Mouse (Mus musculus) CH12.LX (cell line): ENCODE data around the gene Rhobtb1. TPM values are rescaled to one million over a fixed set of nuclear protein-coding genes. Genes with fewer than 3 reads are reported as not detected.

Source experiments
- DNase-seq: peaks from one replicate; pipeline ENCODE4 v3.0.0-alpha.2; 2013; ENCODE audit errors: extremely low read depth
- H3K27ac ChIP-seq: 2 replicates; pipeline ENCODE4 v1.5.1; 2012; ENCODE audit warnings: low read depth, mild to moderate bottlenecking, control low read depth, moderate library complexity; ENCODE audit not compliant: insufficient read depth
- H3K27me3 ChIP-seq: replicated peaks from 2 replicates; pipeline ENCODE3; 2012; ENCODE audit warnings: inconsistent platforms
- H3K36me3 ChIP-seq, 2 experiments: replicated peaks in 1 of 2; 2 replicates each; pipeline versions ENCODE3 to v1.6.1; 2012; ENCODE audit warnings: inconsistent platforms in 1 of 2, low read length in 1 of 2, mild to moderate bottlenecking in 1 of 2, mixed read lengths in 1 of 2, moderate library complexity in 1 of 2; ENCODE audit not compliant: control insufficient read depth in 1 of 2, insufficient read depth in 1 of 2
- H3K4me1 ChIP-seq, 2 experiments: 2 replicates each; pipeline ENCODE4 v1.6.1; 2012; ENCODE audit warnings: inconsistent platforms in 1 of 2, moderate library complexity in 1 of 2; ENCODE audit not compliant: insufficient read depth in 2 of 2, control insufficient read depth in 1 of 2
- H3K4me2 ChIP-seq: 2 replicates; pipeline ENCODE4 v1.6.1; 2012; ENCODE audit warnings: low read depth, mild to moderate bottlenecking, control low read depth; ENCODE audit not compliant: poor library complexity, insufficient read depth, severe bottlenecking
- H3K4me3 ChIP-seq, 3 experiments: fragments of 150-350 bp in 1 of 3; sonication (generic) in 1 of 3; replicated peaks in 1 of 3; 2 replicates each; pipeline versions ENCODE3 to v1.5.1; 2011 to 2012; ENCODE audit warnings: low read depth in 2 of 3, low read length in 2 of 3, mild to moderate bottlenecking in 2 of 3, moderate library complexity in 2 of 3, control low read depth in 1 of 3, improper control_type of control experiment in 1 of 3, inconsistent platforms in 1 of 3, mixed read lengths in 1 of 3; ENCODE audit not compliant: poor library complexity in 1 of 3
- H3K79me2 ChIP-seq: replicated peaks from 2 replicates; pipeline ENCODE4 v1.6.1; 2012; ENCODE audit warnings: mild to moderate bottlenecking, moderate library complexity; ENCODE audit not compliant: control insufficient read depth, poor library complexity, insufficient read depth, severe bottlenecking; ENCODE audit errors: extremely low read depth
- H3K9ac ChIP-seq: 2 replicates; pipeline ENCODE4 v1.6.1; 2012; ENCODE audit warnings: low read depth, mild to moderate bottlenecking, control low read depth, moderate library complexity; ENCODE audit not compliant: insufficient read depth
- H3K9me3 ChIP-seq: replicated peaks from 2 replicates; pipeline ENCODE3; 2012; ENCODE audit warnings: low read length, inconsistent platforms, mixed read lengths
- CHD1 ChIP-seq: IDR thresholded peaks from 2 replicates; pipeline ENCODE4 v1.6.1; 2012; ENCODE audit warnings: low read depth, low read length, improper control_type of control experiment, inconsistent platforms
- CHD2 ChIP-seq: IDR thresholded peaks from 2 replicates; pipeline ENCODE4 v1.6.1; 2011; ENCODE audit warnings: low read length, improper control_type of control experiment
- ELF1 ChIP-seq: IDR thresholded peaks from 2 replicates; pipeline ENCODE4 v1.6.1; 2014; ENCODE audit warnings: low read depth, mild to moderate bottlenecking, inconsistent platforms, low read length, improper control_type of control experiment
- EP300 ChIP-seq: IDR thresholded peaks from 2 replicates; pipeline ENCODE4 v1.6.1; 2011; ENCODE audit warnings: low read length, improper control_type of control experiment
- MAFK ChIP-seq: IDR thresholded peaks from 2 replicates; pipeline ENCODE4 v1.6.1; 2011; ENCODE audit warnings: low read length, improper control_type of control experiment; ENCODE audit not compliant: insufficient replicate concordance
- MAX ChIP-seq: IDR thresholded peaks from 2 replicates; pipeline ENCODE4 v1.6.1; 2011; ENCODE audit warnings: low read length, improper control_type of control experiment
- MEF2A ChIP-seq: IDR thresholded peaks from 2 replicates; pipeline ENCODE4 v1.6.1; 2014; ENCODE audit warnings: low read depth, mild to moderate bottlenecking, inconsistent platforms, low read length, improper control_type of control experiment, borderline replicate concordance
- PAX5 ChIP-seq: IDR thresholded peaks from 2 replicates; pipeline ENCODE4 v1.6.1; 2012; ENCODE audit warnings: low read length, inconsistent platforms, mixed read lengths
- TCF12 ChIP-seq: IDR thresholded peaks from 2 replicates; pipeline ENCODE4 v1.6.1; 2014; ENCODE audit warnings: low read depth, mild to moderate bottlenecking, inconsistent platforms, low read length, improper control_type of control experiment
- UBTF ChIP-seq: IDR thresholded peaks from 2 replicates; pipeline ENCODE4 v1.6.1; 2012; ENCODE audit warnings: low read depth, mild to moderate bottlenecking, inconsistent platforms, low read length, improper control_type of control experiment, moderate library complexity
- USF1 ChIP-seq: IDR thresholded peaks from 2 replicates; pipeline ENCODE4 v1.6.1; 2014; ENCODE audit warnings: low read depth, mild to moderate bottlenecking, inconsistent platforms, low read length, improper control_type of control experiment
- ZC3H11A ChIP-seq: IDR thresholded peaks from 2 replicates; pipeline ENCODE4 v1.6.1; 2012; ENCODE audit warnings: low read depth, mild to moderate bottlenecking, inconsistent platforms, low read length, improper control_type of control experiment
- ZMIZ1 ChIP-seq: IDR thresholded peaks from 2 replicates; pipeline ENCODE4 v1.6.1; 2012; ENCODE audit warnings: low read depth, mild to moderate bottlenecking, inconsistent platforms, low read length, improper control_type of control experiment
- dilution Hi-C: fragments of 300-500 bp; cut with MboI; formaldehyde crosslinking; loops from 2 replicates; pipeline ENCODE4 v1.14.3; 2020; ENCODE audit warnings: low sequenced_read_pairs; ENCODE audit not compliant: extremely low pct_unique_long_range_greater_than_20kb, extremely low pct_ligation_motif_present
- in situ Hi-C: fragments of 300-500 bp; cut with MboI; formaldehyde crosslinking; loops from 3 replicates; pipeline ENCODE4 v1.14.3; 2019; ENCODE audit warnings: low sequenced_read_pairs, low pct_ligation_motif_present, low pct_unique_long_range_greater_than_20kb, mixed read lengths
- polyA plus RNA-seq: library from polyadenylated mRNA; unstranded; fragments of >175 nt; gene quantifications from 2 replicates; pipeline ENCODE4 v1.2.1, GENCODE M21; 2012; ENCODE audit warnings: low read depth; ENCODE audit not compliant: insufficient read length
- total RNA-seq, 2 experiments: library from RNA; depleted of rRNA; stranded (reverse); fragments of 300-350 nt in 1 of 2; fragments of >200 nt in 1 of 2; gene quantifications; 2 replicates each; pipeline ENCODE4 v1.2.3; 2012 to 2014

Rhobtb1 gene
- total and polyA plus RNA-seq, 3 experiments, result 3.1 to 12.2 (median 3.4) TPM

DNA sequence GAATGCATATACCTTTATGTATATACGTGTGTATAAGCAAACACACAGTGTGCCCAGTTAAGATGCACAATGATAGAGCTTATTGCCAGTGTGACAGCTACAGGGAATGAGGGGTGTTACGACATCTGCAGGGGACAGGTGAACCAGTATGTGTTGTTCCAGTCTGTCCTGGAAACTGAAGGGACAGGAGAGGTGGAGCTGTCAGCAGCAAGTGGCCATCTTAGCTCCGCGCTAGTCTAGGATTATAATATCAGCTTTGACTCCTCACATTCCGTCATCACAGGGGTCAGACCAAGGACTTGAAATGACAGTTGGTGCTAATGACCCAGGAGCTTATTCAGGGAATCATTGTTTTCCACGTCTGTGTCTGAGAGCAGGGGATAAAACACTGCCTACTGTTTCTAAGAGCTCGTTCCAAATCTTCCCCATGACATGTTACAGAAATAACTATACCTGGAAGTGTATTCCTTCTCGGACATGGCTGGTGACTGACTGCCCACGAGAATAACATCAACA lies 125.7 kb downstream of the Rhobtb1 start:
- no peak for DNase-seq
- in situ Hi-C loops, result no loop called here
- H3K36me3 ChIP-seq, result peaks cover 34 to 58% of the 10 kb centered on the region in 2 experiments
- dilution Hi-C loops, result no loop called here
- no peak for TF ChIP-seq MAX
- TF ChIP-seq CHD2, result no peak
- H3K4me2 ChIP-seq, result no peak overlapping the region
- no peak overlapping the region for H3K27ac ChIP-seq
- H3K27me3 ChIP-seq, result no peaks in the 10 kb centered on the region
- H3K9ac ChIP-seq, result no peak overlapping the region
- no peaks in the 10 kb centered on the region; the same call in 1 of the 2 replicates for H3K79me2 ChIP-seq
- H3K4me1 ChIP-seq, result no peaks in the 10 kb centered on the region
- H3K9me3 ChIP-seq, result no peaks in the 10 kb centered on the region
- no peak overlapping the region for H3K4me3 ChIP-seq

DNA sequence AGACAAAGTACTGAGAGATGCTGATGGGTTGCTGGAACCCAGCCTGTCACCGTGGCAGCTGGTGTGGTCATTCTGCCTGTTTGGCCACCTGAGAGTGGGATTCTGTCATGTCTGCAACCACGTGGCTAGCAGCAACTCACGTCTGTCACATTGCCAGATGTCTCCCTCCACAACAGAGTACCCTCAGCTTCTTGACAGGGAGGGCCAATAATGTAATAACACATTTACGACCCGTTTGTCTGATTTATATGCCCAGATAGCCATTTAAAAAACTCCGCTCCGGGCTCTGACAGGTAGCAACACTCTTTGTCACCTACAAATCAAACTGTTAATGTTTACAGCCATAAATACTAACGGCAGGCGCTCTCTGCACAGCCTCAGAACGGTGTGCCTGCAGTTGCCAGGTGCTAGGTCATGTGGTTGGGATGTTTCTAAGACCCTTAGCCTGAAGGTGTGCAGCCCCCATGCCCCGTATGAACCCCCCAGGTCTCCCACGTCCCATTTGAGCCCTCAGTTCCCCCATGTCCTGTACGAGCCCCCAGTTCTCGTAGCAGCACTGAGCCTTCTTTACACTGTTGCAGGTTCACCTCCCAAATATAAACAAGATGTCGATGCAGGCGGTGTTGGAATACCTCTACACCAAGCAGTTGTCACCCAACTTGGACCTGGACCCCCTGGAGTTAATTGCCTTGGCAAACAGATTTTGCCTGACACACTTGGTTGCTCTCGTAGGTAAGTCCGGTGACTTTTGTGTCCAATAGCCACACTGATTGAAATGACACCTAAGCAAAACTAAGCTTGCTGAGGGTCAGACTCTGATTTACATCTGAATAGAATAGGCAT lies 127.8 kb downstream of the Rhobtb1 start:
- no peaks in the 10 kb centered on the region; the same call in 1 of the 2 replicates for H3K79me2 ChIP-seq
- no peak for DNase-seq
- dilution Hi-C loops (no loop called here), in situ Hi-C loops (no loop called here)
- no peak overlapping the region for H3K4me2 ChIP-seq
- H3K27me3 ChIP-seq, result no peaks in the 10 kb centered on the region
- TF ChIP-seq PAX5, result no peak
- no peak for TF ChIP-seq CHD2
- TF ChIP-seq ELF1, result no peak
- no peak for TF ChIP-seq ZMIZ1
- TF ChIP-seq CHD1, result no peak
- TF ChIP-seq MEF2A, result no peak
- TF ChIP-seq UBTF, result no peak
- TF ChIP-seq USF1, result no peak
- TF ChIP-seq MAFK, result no peak
- no peak for TF ChIP-seq ZC3H11A
- no peak for TF ChIP-seq EP300
- no peak for TF ChIP-seq TCF12
- H3K4me3 ChIP-seq, result no peak overlapping the region
- no peaks in the 10 kb centered on the region for H3K9me3 ChIP-seq
- H3K9ac ChIP-seq, result no peak overlapping the region
- H3K4me1 ChIP-seq, result no peaks in the 10 kb centered on the region
- no peak overlapping the region for H3K27ac ChIP-seq
- peaks cover 30 to 58% of the 10 kb centered on the region in 2 experiments for H3K36me3 ChIP-seq
